ENCODE assay signal across 15 mouse cellular contexts in the genomic region with DNA sequence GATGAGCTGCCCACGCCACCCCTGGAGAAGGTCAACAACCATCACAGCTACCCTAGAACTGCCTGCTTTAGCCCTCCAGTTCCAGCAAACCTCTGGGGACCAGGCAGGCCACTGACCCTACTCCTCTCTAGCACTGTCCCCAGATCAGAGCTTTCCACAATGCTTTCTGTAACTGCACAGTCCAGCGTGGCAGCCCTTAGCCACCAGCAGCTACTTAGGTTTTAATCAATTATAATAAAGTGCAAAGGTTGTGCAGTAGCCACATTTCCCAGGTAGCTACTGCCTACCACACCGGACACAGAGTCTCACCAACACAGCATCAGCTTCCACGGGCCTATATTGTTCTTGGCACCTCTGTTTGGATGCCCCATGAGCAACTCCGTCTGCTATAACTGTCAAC.
"Had no signal": no experiment of that assay in that cellular context is flagged by ENCODE, and none has a peak within 500 bp of the region (broad histone marks: within the 10 kb centered on the region; RNA-seq: fewer than 3 reads in every experiment).

No protein-coding gene starts in this region.

- H3K36me3 ChIP-seq: neural tube, embryonic 15.5 days; stomach, embryonic 15.5 days had no signal

- H3K4me1 ChIP-seq: neural tube, embryonic 15.5 days; stomach, embryonic 15.5 days had no signal

- DNase-seq: retina, postnatal 1 day; right cerebral cortex, adult 18-20 months; right cerebral cortex, postnatal 14 days; right cerebral cortex, postnatal 25 days; right cerebral cortex, postnatal 4 days; spleen, adult 18-20 months; thymus, adult 18-20 months; thymus, adult 2 months; thymus, postnatal 14 days; thymus, postnatal 25 days; thymus, postnatal 36 days; thymus, postnatal 4 days had no signal

- H3K27ac ChIP-seq: neural tube, embryonic 15.5 days; stomach, embryonic 15.5 days; stomach, postnatal 0 days had no signal

- H3K4me3 ChIP-seq: neural tube, embryonic 15.5 days; stomach, embryonic 15.5 days had no signal

- H3K4me2 ChIP-seq: neural tube, embryonic 15.5 days; stomach, embryonic 15.5 days had no signal

- H3K9me3 ChIP-seq: neural tube, embryonic 15.5 days; stomach, embryonic 15.5 days had no signal

- H3K9ac ChIP-seq: neural tube, embryonic 15.5 days; stomach, embryonic 15.5 days had no signal

- H3K27me3 ChIP-seq: neural tube, embryonic 15.5 days; stomach, embryonic 15.5 days had no signal
